Mouse (Mus musculus) forebrain, postnatal 0 days (tissue): ENCODE results near the gene Lrrc2. TPM values are rescaled to one million over a fixed set of nuclear protein-coding genes. Genes with fewer than 3 reads are reported as not detected.
A peak's percentile ranks its signal among the peaks of the same experiment; 100 is the strongest.

Experiments
- ATAC-seq: fragments of 200-750 bp; cut with Nextera tagmentation; 2 replicates; pipeline ENCODE4 v1.8.0; 2017; ENCODE audit warnings: mild to moderate bottlenecking, moderate library complexity
- DNase-seq: peaks from one replicate; pipeline ENCODE4 v3.0.0-alpha.2; 2015
- H3K27ac ChIP-seq: fragments of 300-500 bp; sonication (generic); 2 replicates; pipeline ENCODE4 v1.5.1; 2014; ENCODE audit warnings: low read depth, mild to moderate bottlenecking, antibody characterized with exemption, low read length, moderate library complexity, mixed read lengths
- H3K27me3 ChIP-seq: fragments of 300-500 bp; sonication (generic); 2 replicates; pipeline ENCODE4 v1.6.1; 2014; ENCODE audit warnings: mild to moderate bottlenecking, low read length, mixed read lengths; ENCODE audit not compliant: insufficient read depth
- H3K36me3 ChIP-seq: fragments of 300-500 bp; sonication (generic); 2 replicates; pipeline ENCODE4 v1.6.1; 2014; ENCODE audit warnings: mild to moderate bottlenecking, moderate library complexity; ENCODE audit not compliant: insufficient read depth
- H3K4me1 ChIP-seq: fragments of 300-500 bp; sonication (generic); 2 replicates; pipeline ENCODE4 v1.6.1; 2014; ENCODE audit warnings: antibody characterized with exemption; ENCODE audit not compliant: insufficient read depth
- H3K4me2 ChIP-seq: fragments of 300-500 bp; sonication (generic); 2 replicates; pipeline ENCODE4 v1.6.1; 2014; ENCODE audit warnings: low read depth, mild to moderate bottlenecking, moderate library complexity
- H3K4me3 ChIP-seq: fragments of 300-500 bp; sonication (generic); 2 replicates; pipeline ENCODE4 v1.5.1; 2014; ENCODE audit warnings: low read depth, low read length, mixed read lengths
- H3K9ac ChIP-seq: fragments of 300-500 bp; sonication (generic); 2 replicates; pipeline ENCODE4 v1.6.1; 2014; ENCODE audit warnings: mild to moderate bottlenecking
- H3K9me3 ChIP-seq: fragments of 300-500 bp; sonication (generic); 2 replicates; pipeline ENCODE4 v1.6.1; 2016; ENCODE audit warnings: low read length
- CTCF ChIP-seq: sonication (generic); IDR thresholded peaks from 2 replicates; pipeline ENCODE4 v1.5.1; 2016; ENCODE audit warnings: antibody characterized with exemption, control low read depth, low read depth
- WGBS: fragments of 180-500 bp; shearing (Covaris S2); extraction: QIAGEN DNeasy Blood & Tissue Kit; methylation state at CpG from one replicate; pipeline ENCODE4 v1.1.7; 2014; 5-methylcytosine and 5-hydroxymethylcytosine counted together
- polyA plus RNA-seq: library from polyadenylated mRNA; unstranded; fragments of >200 nt; fragmentation: Nextera tagmentation; extraction: Ambion mirVana; gene quantifications from 2 replicates; pipeline ENCODE4 v1.2.1, GENCODE M21; 2015
- total RNA-seq: library from RNA; depleted of rRNA; stranded (reverse); fragments of >200 nt; gene quantifications from 2 replicates; pipeline ENCODE4 v1.2.3, GENCODE M21; 2014; rRNA removed

The Lrrc2 gene
- total RNA-seq (0.14 and 0.23 TPM in 2 replicates), polyA plus RNA-seq (0.42 and 0.96 TPM in 2 replicates)

GRCm38 (mm10) chr9:110951397-110951796 lies at the start of gene Lrrc2:
TSS of gene Lrrc2 (plus strand) at chr9:110951545.
- Histone ChIP-seq H3K36me3 (no peaks in the 10 kb centered on the region), H3K9ac (no peak within 1 kb of the TSS), H3K4me1 (peaks cover 5% of the 10 kb centered on the region; the same call in 1 of the 2 replicates), H3K9me3 (no peaks in the 10 kb centered on the region), H3K4me3 (no peak within 1 kb of the TSS), H3K27ac (no peak within 1 kb of the TSS), H3K4me2 (no peak within 1 kb of the TSS), H3K27me3 (peaks cover 11% of the 10 kb centered on the region; the same call in 1 of the 2 replicates)
- ATAC-seq = no peak
- 90% methylated on average over 11 of the region's 11 CpGs for WGBS
- DNase-seq = no peak
- TF ChIP-seq CTCF = no peak

- Histone ChIP-seq H3K9ac (no peak overlapping the region), H3K4me2 (no peak overlapping the region), H3K27me3 (no peaks in the 10 kb centered on the region), H3K4me3 (no peak overlapping the region), H3K9me3 (no peaks in the 10 kb centered on the region), H3K27ac (no peak overlapping the region), H3K4me1 (no peaks in the 10 kb centered on the region), H3K36me3 (no peaks in the 10 kb centered on the region)
- TF ChIP-seq CTCF = no peak
- peak; percentile 43 for DNase-seq
- peak; percentile 34; the same call in 1 of the 2 replicates for ATAC-seq
- WGBS = 65% methylated on average over 4 of the region's 4 CpGs
These were observed 49.1 kb upstream of the Lrrc2 start for GRCm38 (mm10) chr9:110902271-110902670.

- no peaks in the 10 kb centered on the region for H3K27me3 ChIP-seq
- ATAC-seq (no peak), DNase-seq (no peak)
- H3K9me3 ChIP-seq = no peaks in the 10 kb centered on the region
- no peak overlapping the region for H3K4me2 ChIP-seq
- TF ChIP-seq CTCF = no peak
- no peaks in the 10 kb centered on the region for H3K36me3 ChIP-seq
- 93% methylated on average over 11 of the region's 11 CpGs for WGBS
- no peak overlapping the region for H3K27ac ChIP-seq
- H3K4me1 ChIP-seq = no peaks in the 10 kb centered on the region
- H3K9ac ChIP-seq = no peak overlapping the region
- no peak overlapping the region for H3K4me3 ChIP-seq
These were observed 44.0 kb upstream of the Lrrc2 start for GRCm38 (mm10) chr9:110907201-110907837.

- WGBS = 86% methylated on average over 4 of the region's 4 CpGs
- Histone ChIP-seq H3K9me3 (no peaks in the 10 kb centered on the region), H3K9ac (no peak overlapping the region), H3K27ac (no peak overlapping the region), H3K4me3 (no peak overlapping the region), H3K27me3 (no peaks in the 10 kb centered on the region), H3K4me2 (no peak overlapping the region), H3K4me1 (no peaks in the 10 kb centered on the region), H3K36me3 (no peaks in the 10 kb centered on the region)
- DNase-seq (no peak), ATAC-seq (no peak)
- no peak for TF ChIP-seq CTCF
These were observed 43.3 kb upstream of the Lrrc2 start for GRCm38 (mm10) chr9:110907838-110908630.

- WGBS = 91% methylated on average over 3 of the region's 3 CpGs
- TF ChIP-seq CTCF = no peak
- no peaks in the 10 kb centered on the region for H3K27me3 ChIP-seq
- H3K4me1 ChIP-seq = no peaks in the 10 kb centered on the region
- DNase-seq (no peak), ATAC-seq (no peak)
- no peak overlapping the region for H3K27ac ChIP-seq
- no peak overlapping the region for H3K9ac ChIP-seq
- no peaks in the 10 kb centered on the region for H3K9me3 ChIP-seq
- no peak overlapping the region for H3K4me3 ChIP-seq
- no peaks in the 10 kb centered on the region for H3K36me3 ChIP-seq
- no peak overlapping the region for H3K4me2 ChIP-seq
These were observed 42.7 kb upstream of the Lrrc2 start for GRCm38 (mm10) chr9:110908631-110909016.

GRCm38 (mm10) chr9:110909371-110909967 lies 41.9 kb upstream of the Lrrc2 start:
- H3K9me3 ChIP-seq = no peaks in the 10 kb centered on the region
- H3K36me3 ChIP-seq = no peaks in the 10 kb centered on the region
- no peak overlapping the region for H3K4me3 ChIP-seq
- DNase-seq = no peak
- H3K4me2 ChIP-seq = no peak overlapping the region
- no peaks in the 10 kb centered on the region for H3K27me3 ChIP-seq
- H3K4me1 ChIP-seq = no peaks in the 10 kb centered on the region
- TF ChIP-seq CTCF = no peak
- no peak overlapping the region for H3K9ac ChIP-seq
- ATAC-seq = no peak; the same call in 1 of the 2 replicates
- 68% methylated on average over 6 of the region's 6 CpGs for WGBS
- no peak overlapping the region for H3K27ac ChIP-seq
